Mouse (Mus musculus) right cerebral cortex, postnatal 10 days (tissue): ENCODE results near the gene Styx.
"Not testable (repeated sequence)": the region's sequence is repeated elsewhere in the genome, so short reads cannot be mapped to it uniquely, and the experiment has no call there.

Experiments used
- DNase-seq, 2 experiments: peaks; one replicate each; pipeline ENCODE4 v3.0.0; 2021; ENCODE audit warnings: low spot score in 2 of 2

The Styx gene

DNA sequence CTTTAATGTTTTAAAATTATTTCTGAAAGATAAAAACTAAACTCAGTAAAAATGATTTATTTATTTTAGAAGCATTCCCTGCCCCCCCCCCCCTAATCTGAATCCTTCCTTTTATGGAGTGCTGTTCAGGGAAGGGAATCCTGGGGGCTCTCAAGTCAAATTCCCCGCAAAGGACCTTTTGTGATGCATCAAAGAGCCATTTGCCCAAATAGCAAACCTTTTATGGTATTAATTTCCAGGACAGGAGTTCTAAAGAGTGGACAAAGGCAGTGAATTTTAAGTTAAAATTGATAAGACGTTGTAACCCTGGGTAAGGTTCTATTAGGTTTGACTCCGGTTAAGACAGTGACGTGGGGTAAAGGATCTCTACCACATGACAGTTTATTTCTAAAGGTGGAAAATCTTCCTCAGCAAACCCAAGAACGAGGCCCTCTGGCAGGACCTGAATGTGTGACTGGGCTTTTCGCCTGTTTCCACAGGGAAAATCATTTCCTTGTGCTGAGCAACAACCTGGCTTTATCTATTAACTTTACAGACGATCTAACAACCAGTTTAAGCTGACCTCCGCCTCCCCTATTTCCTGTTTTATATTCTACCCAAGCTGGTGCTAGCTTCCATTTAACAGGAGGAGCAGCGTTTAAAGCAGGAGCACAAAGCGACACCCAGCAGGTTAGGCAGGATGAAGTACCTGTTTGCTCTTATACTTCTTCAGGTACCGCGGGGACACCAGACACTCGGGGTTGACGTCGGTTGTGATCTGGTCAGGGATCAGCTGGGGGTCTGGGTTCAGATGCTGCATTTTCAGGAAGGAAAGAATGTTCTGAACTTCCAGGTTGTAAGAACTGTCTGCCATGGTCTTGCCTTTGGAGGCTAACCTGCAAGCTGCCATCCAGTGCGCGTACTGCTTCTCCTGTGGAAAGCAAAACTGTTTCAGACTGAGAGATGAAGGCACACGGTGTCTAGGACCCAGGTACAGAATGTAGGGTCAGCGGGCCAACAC is 113.4 kb downstream of the Styx start:
- DNase-seq, result no peak

DNA sequence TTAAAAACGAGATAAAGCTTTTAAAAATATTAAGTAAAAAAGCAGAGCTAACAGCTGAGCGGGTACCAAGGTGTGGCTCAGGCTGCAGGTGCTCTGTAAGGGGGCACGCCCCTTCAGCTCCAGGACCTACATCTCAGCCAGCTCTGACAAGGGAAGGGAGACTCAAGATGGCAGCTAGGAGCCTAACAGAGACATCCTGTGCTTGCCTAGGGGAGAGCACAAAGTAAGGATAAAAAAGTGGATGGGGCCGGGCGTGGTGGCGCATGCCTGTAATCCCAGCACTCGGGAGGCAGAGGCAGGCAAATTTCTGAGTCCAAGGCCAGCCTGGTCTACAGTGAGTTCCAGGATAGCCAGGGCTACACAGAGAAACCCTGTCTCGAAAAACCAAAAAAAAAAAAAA is 115.5 kb downstream of the Styx start:
- not testable (repeated sequence) for DNase-seq

DNA sequence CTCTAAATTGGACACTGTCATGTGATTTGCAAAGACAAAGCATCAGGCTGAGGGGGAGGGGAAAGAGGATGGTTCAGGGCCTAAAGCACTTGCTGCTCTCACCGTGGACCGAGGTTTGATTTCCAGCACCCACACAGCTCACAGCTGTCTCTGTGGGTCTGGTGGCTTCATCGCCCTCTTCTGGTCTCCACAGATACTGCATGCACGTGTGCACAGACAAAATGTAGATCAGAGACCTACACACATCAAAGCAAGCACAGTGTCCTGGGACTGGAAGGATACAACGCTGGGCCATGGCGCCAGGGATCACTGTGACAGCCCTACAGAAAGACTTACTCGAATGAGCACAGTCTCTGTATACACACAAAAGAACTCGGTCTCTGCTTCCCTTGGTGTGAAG is 118.6 kb downstream of the Styx start:
- DNase-seq, result no peak
